Mouse (Mus musculus): ENCODE measurements around the gene Rtn1. TPM values are rescaled to one million over a fixed set of nuclear protein-coding genes. Genes with fewer than 3 reads are reported as not detected.
A peak's percentile ranks its signal among the peaks of the same experiment; 100 is the strongest.

The Rtn1 gene
- polyA plus RNA-seq, 1 experiment from 2014 or later, result 84.3 TPM

- WGBS, result 38% methylated on average over 4 of the region's 4 CpGs
- H3K27me3 ChIP-seq (replicated peaks; ENCODE audit: control insufficient read depth, insufficient read depth, low read length), result no peaks in the 10 kb centered on the region
- H3K4me1 ChIP-seq (replicated peaks; ENCODE audit: control insufficient read depth, insufficient read depth, low read length), result no peaks in the 10 kb centered on the region
- no peak overlapping the region for H3K4me3 ChIP-seq (ENCODE audit: low read depth, low read length)
- ATAC-seq (replicated peaks; ENCODE audit: low FRiP score, low TSS enrichment, low read depth) (no peak), DNase-seq (ENCODE audit: low spot score) (peak; percentile 60)
- no peak overlapping the region for H3K9ac ChIP-seq (ENCODE audit: low read length)
- H3K27ac ChIP-seq (ENCODE audit: low read depth), result no peak overlapping the region
- H3K36me3 ChIP-seq (ENCODE audit: control insufficient read depth, insufficient read depth, low read length), result no peaks in the 10 kb centered on the region
- H3K4me2 ChIP-seq (ENCODE audit: low read length), result no peak overlapping the region
- H3K9me3 ChIP-seq (ENCODE audit: control insufficient read depth, low read length), result no peaks in the 10 kb centered on the region
Measured at GRCm38 (mm10) chr12:72422681-72423080, 13.8 kb upstream of the Rtn1 start.

GRCm38 (mm10) chr12:72417762-72418161, 8.9 kb upstream of the Rtn1 start:
- Histone ChIP-seq H3K4me2 (ENCODE audit: low read length) (no peak overlapping the region), H3K9ac (ENCODE audit: low read length) (no peak overlapping the region), H3K4me3 (ENCODE audit: low read depth, low read length) (no peak overlapping the region), H3K27me3 (replicated peaks; ENCODE audit: control insufficient read depth, insufficient read depth, low read length) (no peaks in the 10 kb centered on the region), H3K27ac (ENCODE audit: low read depth) (no peak overlapping the region), H3K4me1 (replicated peaks; ENCODE audit: control insufficient read depth, insufficient read depth, low read length) (no peaks in the 10 kb centered on the region), H3K9me3 (ENCODE audit: control insufficient read depth, low read length) (no peaks in the 10 kb centered on the region), H3K36me3 (ENCODE audit: control insufficient read depth, insufficient read depth, low read length) (no peaks in the 10 kb centered on the region)
- ATAC-seq (replicated peaks; ENCODE audit: low FRiP score, low TSS enrichment, low read depth), result no peak
- 29% methylated on average over 3 of the region's 3 CpGs for WGBS
- DNase-seq (ENCODE audit: low spot score), result no peak

GRCm38 (mm10) chr12:72408111-72408891, 553 bp downstream of the Rtn1 start:
- peaks cover 41% of the 10 kb centered on the region for H3K27me3 ChIP-seq (replicated peaks; ENCODE audit: control insufficient read depth, insufficient read depth, low read length)
- ATAC-seq (replicated peaks; ENCODE audit: low FRiP score, low TSS enrichment, low read depth) (peak; percentile 68), DNase-seq (ENCODE audit: low spot score) (peak; percentile 80)
- H3K27ac ChIP-seq (ENCODE audit: low read depth), result no peak overlapping the region
- H3K9ac ChIP-seq (ENCODE audit: low read length), result peak overlapping the region; percentile 20; the same call in 1 of the 2 replicates
- no peaks in the 10 kb centered on the region for H3K9me3 ChIP-seq (ENCODE audit: control insufficient read depth, low read length)
- WGBS, result under 1% methylated on average over 61 of the region's 63 CpGs
- no peaks in the 10 kb centered on the region for H3K36me3 ChIP-seq (ENCODE audit: control insufficient read depth, insufficient read depth, low read length)
- peak overlapping the region; percentile 96 for H3K4me2 ChIP-seq (ENCODE audit: low read length)
- H3K4me3 ChIP-seq (ENCODE audit: low read depth, low read length), result peak overlapping the region; percentile 64
- 0 out of 2 replicates have a peak, but pooled peaks cover 3% of the 10 kb centered on the region for H3K4me1 ChIP-seq (replicated peaks; ENCODE audit: control insufficient read depth, insufficient read depth, low read length)

- H3K9me3 ChIP-seq (ENCODE audit: control insufficient read depth, low read length), result no peaks in the 10 kb centered on the region
- WGBS, result under 1% methylated on average over 17 of the region's 17 CpGs
- H3K27ac ChIP-seq (ENCODE audit: low read depth), result no peak overlapping the region
- ATAC-seq (replicated peaks; ENCODE audit: low FRiP score, low TSS enrichment, low read depth), result no peak
- H3K4me3 ChIP-seq (ENCODE audit: low read depth, low read length), result peak overlapping the region; percentile 64
- no peak overlapping the region; the same call in 1 of the 2 replicates for H3K9ac ChIP-seq (ENCODE audit: low read length)
- H3K4me2 ChIP-seq (ENCODE audit: low read length), result peak overlapping the region; percentile 96
- H3K27me3 ChIP-seq (replicated peaks; ENCODE audit: control insufficient read depth, insufficient read depth, low read length), result peaks cover 41% of the 10 kb centered on the region
- 0 out of 2 replicates have a peak, but pooled peaks cover 3% of the 10 kb centered on the region for H3K4me1 ChIP-seq (replicated peaks; ENCODE audit: control insufficient read depth, insufficient read depth, low read length)
- no peak for DNase-seq (ENCODE audit: low spot score)
- no peaks in the 10 kb centered on the region for H3K36me3 ChIP-seq (ENCODE audit: control insufficient read depth, insufficient read depth, low read length)
Measured at GRCm38 (mm10) chr12:72407721-72408110, 1.1 kb downstream of the Rtn1 start.

GRCm38 (mm10) chr12:72407146-72407545, 1.7 kb downstream of the Rtn1 start:
- no peaks in the 10 kb centered on the region for H3K9me3 ChIP-seq (ENCODE audit: control insufficient read depth, low read length)
- no peak for ATAC-seq (replicated peaks; ENCODE audit: low FRiP score, low TSS enrichment, low read depth)
- H3K4me1 ChIP-seq (replicated peaks; ENCODE audit: control insufficient read depth, insufficient read depth, low read length), result 0 out of 2 replicates have a peak, but pooled peaks cover 3% of the 10 kb centered on the region
- no peak overlapping the region for H3K27ac ChIP-seq (ENCODE audit: low read depth)
- H3K4me3 ChIP-seq (ENCODE audit: low read depth, low read length), result peak overlapping the region; percentile 64; the same call in 1 of the 2 replicates
- peak overlapping the region; percentile 96 for H3K4me2 ChIP-seq (ENCODE audit: low read length)
- no peak overlapping the region for H3K9ac ChIP-seq (ENCODE audit: low read length)
- H3K27me3 ChIP-seq (replicated peaks; ENCODE audit: control insufficient read depth, insufficient read depth, low read length), result peaks cover 41% of the 10 kb centered on the region
- DNase-seq (ENCODE audit: low spot score), result no peak
- WGBS, result 12% methylated on average over 11 of the region's 11 CpGs
- H3K36me3 ChIP-seq (ENCODE audit: control insufficient read depth, insufficient read depth, low read length), result no peaks in the 10 kb centered on the region

GRCm38 (mm10) chr12:72405031-72405430, 3.8 kb downstream of the Rtn1 start:
- Histone ChIP-seq H3K9me3 (ENCODE audit: control insufficient read depth, low read length) (no peaks in the 10 kb centered on the region), H3K27ac (ENCODE audit: low read depth) (no peak overlapping the region), H3K4me3 (ENCODE audit: low read depth, low read length) (no peak overlapping the region), H3K4me2 (ENCODE audit: low read length) (no peak overlapping the region), H3K27me3 (replicated peaks; ENCODE audit: control insufficient read depth, insufficient read depth, low read length) (peaks cover 37% of the 10 kb centered on the region), H3K9ac (ENCODE audit: low read length) (no peak overlapping the region), H3K4me1 (replicated peaks; ENCODE audit: control insufficient read depth, insufficient read depth, low read length) (0 out of 2 replicates have a peak, but pooled peaks cover 3% of the 10 kb centered on the region), H3K36me3 (ENCODE audit: control insufficient read depth, insufficient read depth, low read length) (no peaks in the 10 kb centered on the region)
- DNase-seq (ENCODE audit: low spot score) (no peak), ATAC-seq (replicated peaks; ENCODE audit: low FRiP score, low TSS enrichment, low read depth) (no peak)
- WGBS, result 66% methylated on average over 5 of the region's 5 CpGs

GRCm38 (mm10) chr12:72393046-72393805, 15.6 kb downstream of the Rtn1 start:
- Histone ChIP-seq H3K9ac (ENCODE audit: low read length) (no peak overlapping the region), H3K36me3 (ENCODE audit: control insufficient read depth, insufficient read depth, low read length) (no peaks in the 10 kb centered on the region), H3K4me2 (ENCODE audit: low read length) (no peak overlapping the region), H3K27me3 (replicated peaks; ENCODE audit: control insufficient read depth, insufficient read depth, low read length) (no peaks in the 10 kb centered on the region), H3K9me3 (ENCODE audit: control insufficient read depth, low read length) (no peaks in the 10 kb centered on the region), H3K27ac (ENCODE audit: low read depth) (no peak overlapping the region), H3K4me1 (replicated peaks; ENCODE audit: control insufficient read depth, insufficient read depth, low read length) (peaks cover 3% of the 10 kb centered on the region; the same call in 1 of the 2 replicates), H3K4me3 (ENCODE audit: low read depth, low read length) (no peak overlapping the region)
- WGBS, result 54% methylated on average over 13 of the region's 13 CpGs
- ATAC-seq (replicated peaks; ENCODE audit: low FRiP score, low TSS enrichment, low read depth) (no peak), DNase-seq (ENCODE audit: low spot score) (no peak)

GRCm38 (mm10) chr12:72390346-72390745, 18.5 kb downstream of the Rtn1 start:
- no peak overlapping the region for H3K4me3 ChIP-seq (ENCODE audit: low read depth, low read length)
- H3K9me3 ChIP-seq (ENCODE audit: control insufficient read depth, low read length), result no peaks in the 10 kb centered on the region
- no peak overlapping the region for H3K27ac ChIP-seq (ENCODE audit: low read depth)
- H3K27me3 ChIP-seq (replicated peaks; ENCODE audit: control insufficient read depth, insufficient read depth, low read length), result no peaks in the 10 kb centered on the region
- H3K4me1 ChIP-seq (replicated peaks; ENCODE audit: control insufficient read depth, insufficient read depth, low read length), result peaks cover 3% of the 10 kb centered on the region; the same call in 1 of the 2 replicates
- H3K4me2 ChIP-seq (ENCODE audit: low read length), result no peak overlapping the region
- DNase-seq (ENCODE audit: low spot score) (no peak), ATAC-seq (replicated peaks; ENCODE audit: low FRiP score, low TSS enrichment, low read depth) (no peak)
- no peak overlapping the region for H3K9ac ChIP-seq (ENCODE audit: low read length)
- H3K36me3 ChIP-seq (ENCODE audit: control insufficient read depth, insufficient read depth, low read length), result no peaks in the 10 kb centered on the region
- WGBS, result 48% methylated on average over 2 of the region's 2 CpGs

Data from intestine, embryonic 14.5 days (tissue).